Mouse (Mus musculus): Measurements from ENCODE around the gene Spon1. TPM values are rescaled to one million over a fixed set of nuclear protein-coding genes. Genes with fewer than 3 reads are reported as not detected.

Spon1 gene
- total and polyA plus RNA-seq, 2 experiments from 2014 or later, result 20.7 to 21.6 TPM

DNA sequence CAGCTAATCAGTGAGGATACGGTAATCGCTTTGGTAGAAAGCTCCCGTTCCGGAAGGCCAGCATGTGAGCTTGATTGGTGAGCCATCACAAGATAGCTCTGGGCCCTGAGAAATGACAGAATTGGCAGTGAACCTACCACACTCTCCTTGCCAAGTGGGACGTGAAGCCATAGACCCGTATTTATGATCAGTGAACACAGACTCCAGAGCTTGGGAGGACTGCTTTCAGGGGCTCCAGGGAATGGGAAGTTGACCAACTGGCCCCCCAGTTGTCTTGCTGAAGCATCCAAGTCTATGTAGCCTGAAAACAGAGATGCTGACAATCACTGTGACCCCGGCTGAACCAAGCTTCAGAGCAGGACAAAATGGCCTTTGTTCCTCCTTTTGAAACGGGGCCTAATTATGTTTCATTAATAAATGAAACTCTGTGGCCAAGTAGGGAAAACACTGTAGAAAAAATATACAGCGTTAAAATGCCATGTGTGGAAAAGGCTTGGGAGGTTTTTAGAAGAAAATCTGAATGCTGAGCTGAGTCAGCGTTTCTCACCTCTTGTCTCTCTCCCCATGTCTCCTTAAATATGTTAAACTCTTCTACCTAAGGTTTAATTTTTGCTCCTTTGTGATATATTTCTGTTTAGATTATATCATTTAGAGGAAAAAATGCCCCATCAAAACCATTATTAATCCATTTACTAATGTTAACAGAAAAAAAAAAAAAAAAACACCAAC is 220.8 kb downstream of the Spon1 start:
- Histone ChIP-seq H3K4me3 (ENCODE audit: low read depth, low read length) (no peak overlapping the region), H3K9me3 (replicated peaks; ENCODE audit: control insufficient read depth, low read length) (peaks cover 5% of the 10 kb centered on the region; the same call in 1 of the 2 replicates), H3K36me3 (replicated peaks; ENCODE audit: control insufficient read depth, insufficient read depth, low read length) (no peaks in the 10 kb centered on the region), H3K4me1 (ENCODE audit: control insufficient read depth, insufficient read depth) (no peaks in the 10 kb centered on the region), H3K9ac (replicated peaks; ENCODE audit: low read depth, low read length) (no peak overlapping the region), H3K27ac (ENCODE audit: low read depth) (no peak overlapping the region), H3K4me2 (ENCODE audit: low read depth, low read length) (no peak overlapping the region), H3K27me3 (ENCODE audit: control insufficient read depth, insufficient read depth, low read length) (no peaks in the 10 kb centered on the region)
- TF ChIP-seq EP300 (IDR thresholded peaks at IDR 0.05; ENCODE audit: low read depth), result no peak
- no peak for TF ChIP-seq CTCF (IDR thresholded peaks at IDR 0.05; ENCODE audit: low read depth)
- ATAC-seq (ENCODE audit: insufficient read depth, low read depth) (no peak), DNase-seq (ENCODE audit: low spot score) (no peak)
- WGBS, result 71% methylated on average over 10 of the region's 10 CpGs

- no peak for ATAC-seq (ENCODE audit: insufficient read depth, low read depth)
- Histone ChIP-seq H3K9ac (replicated peaks; ENCODE audit: low read depth, low read length) (no peak overlapping the region), H3K36me3 (replicated peaks; ENCODE audit: control insufficient read depth, insufficient read depth, low read length) (no peaks in the 10 kb centered on the region), H3K4me1 (ENCODE audit: control insufficient read depth, insufficient read depth) (no peaks in the 10 kb centered on the region), H3K9me3 (replicated peaks; ENCODE audit: control insufficient read depth, low read length) (peaks cover 5% of the 10 kb centered on the region; the same call in 1 of the 2 replicates), H3K27me3 (ENCODE audit: control insufficient read depth, insufficient read depth, low read length) (no peaks in the 10 kb centered on the region), H3K4me3 (ENCODE audit: low read depth, low read length) (no peak overlapping the region), H3K27ac (ENCODE audit: low read depth) (no peak overlapping the region), H3K4me2 (ENCODE audit: low read depth, low read length) (no peak overlapping the region)
- no peak for DNase-seq (ENCODE audit: low spot score)
- TF ChIP-seq CTCF (IDR thresholded peaks at IDR 0.05; ENCODE audit: low read depth), result no peak
- TF ChIP-seq EP300 (IDR thresholded peaks at IDR 0.05; ENCODE audit: low read depth), result no peak
Observed at GRCm38 (mm10) chr7:113988156-113988555, 222.4 kb downstream of the Spon1 start.

GRCm38 (mm10) chr7:113997675-113998354 is 232.0 kb downstream of the Spon1 start:
- no peak overlapping the region for H3K4me2 ChIP-seq (ENCODE audit: low read depth, low read length)
- no peaks in the 10 kb centered on the region for H3K4me1 ChIP-seq (ENCODE audit: control insufficient read depth, insufficient read depth)
- H3K36me3 ChIP-seq (replicated peaks; ENCODE audit: control insufficient read depth, insufficient read depth, low read length), result no peaks in the 10 kb centered on the region
- no peak for TF ChIP-seq EP300 (IDR thresholded peaks at IDR 0.05; ENCODE audit: low read depth)
- no peak for TF ChIP-seq CTCF (IDR thresholded peaks at IDR 0.05; ENCODE audit: low read depth)
- H3K27ac ChIP-seq (ENCODE audit: low read depth), result no peak overlapping the region
- WGBS, result 64% methylated on average over 7 of the region's 7 CpGs
- no peaks in the 10 kb centered on the region for H3K27me3 ChIP-seq (ENCODE audit: control insufficient read depth, insufficient read depth, low read length)
- no peaks in the 10 kb centered on the region for H3K9me3 ChIP-seq (replicated peaks; ENCODE audit: control insufficient read depth, low read length)
- no peak overlapping the region for H3K9ac ChIP-seq (replicated peaks; ENCODE audit: low read depth, low read length)
- H3K4me3 ChIP-seq (ENCODE audit: low read depth, low read length), result no peak overlapping the region
- ATAC-seq (ENCODE audit: insufficient read depth, low read depth) (no peak), DNase-seq (ENCODE audit: low spot score) (no peak)

DNA sequence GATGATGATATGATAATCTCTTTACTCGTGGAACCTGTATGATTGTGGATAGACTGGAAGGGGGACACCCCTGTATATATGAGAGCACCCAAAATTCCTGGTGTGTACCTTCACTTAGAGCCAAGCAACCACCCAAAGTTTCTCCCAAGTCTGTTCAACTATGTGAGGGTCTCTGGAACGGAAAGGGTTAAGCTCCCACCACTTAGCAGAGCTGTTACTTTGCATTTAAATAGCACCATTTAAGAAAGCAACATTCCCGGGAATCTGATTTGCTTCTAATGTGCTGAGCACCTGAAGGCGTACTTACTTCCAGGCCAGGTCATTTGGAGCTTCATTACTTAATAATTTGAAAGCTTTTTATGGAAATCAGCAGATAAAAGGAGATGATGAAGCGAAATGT is 238.4 kb downstream of the Spon1 start:
- 46% methylated on average over 5 of the region's 5 CpGs for WGBS
- no peak overlapping the region for H3K4me3 ChIP-seq (ENCODE audit: low read depth, low read length)
- no peak overlapping the region for H3K9ac ChIP-seq (replicated peaks; ENCODE audit: low read depth, low read length)
- H3K27me3 ChIP-seq (ENCODE audit: control insufficient read depth, insufficient read depth, low read length), result no peaks in the 10 kb centered on the region
- H3K9me3 ChIP-seq (replicated peaks; ENCODE audit: control insufficient read depth, low read length), result no peaks in the 10 kb centered on the region
- no peak overlapping the region for H3K4me2 ChIP-seq (ENCODE audit: low read depth, low read length)
- H3K4me1 ChIP-seq (ENCODE audit: control insufficient read depth, insufficient read depth), result peaks cover 5% of the 10 kb centered on the region; the same call in 1 of the 2 replicates
- DNase-seq (ENCODE audit: low spot score), result no peak
- H3K27ac ChIP-seq (ENCODE audit: low read depth), result no peak overlapping the region
- no peak for ATAC-seq (ENCODE audit: insufficient read depth, low read depth)
- H3K36me3 ChIP-seq (replicated peaks; ENCODE audit: control insufficient read depth, insufficient read depth, low read length), result no peaks in the 10 kb centered on the region
- TF ChIP-seq CTCF (IDR thresholded peaks at IDR 0.05; ENCODE audit: low read depth) (no peak), EP300 (IDR thresholded peaks at IDR 0.05; ENCODE audit: low read depth) (no peak)

- no peaks in the 10 kb centered on the region for H3K27me3 ChIP-seq (ENCODE audit: control insufficient read depth, insufficient read depth, low read length)
- no peaks in the 10 kb centered on the region for H3K9me3 ChIP-seq (replicated peaks; ENCODE audit: control insufficient read depth, low read length)
- peaks cover 5% of the 10 kb centered on the region; the same call in 1 of the 2 replicates for H3K4me1 ChIP-seq (ENCODE audit: control insufficient read depth, insufficient read depth)
- H3K36me3 ChIP-seq (replicated peaks; ENCODE audit: control insufficient read depth, insufficient read depth, low read length), result no peaks in the 10 kb centered on the region
- WGBS, result 70% methylated on average over 5 of the region's 5 CpGs
- ATAC-seq (ENCODE audit: insufficient read depth, low read depth), result no peak
- H3K4me2 ChIP-seq (ENCODE audit: low read depth, low read length), result no peak overlapping the region
- no peak overlapping the region for H3K4me3 ChIP-seq (ENCODE audit: low read depth, low read length)
- no peak for DNase-seq (ENCODE audit: low spot score)
- H3K9ac ChIP-seq (replicated peaks; ENCODE audit: low read depth, low read length), result no peak overlapping the region
- TF ChIP-seq EP300 (IDR thresholded peaks at IDR 0.05; ENCODE audit: low read depth), result no peak
- H3K27ac ChIP-seq (ENCODE audit: low read depth), result no peak overlapping the region
Observed at GRCm38 (mm10) chr7:114005499-114005898, 239.7 kb downstream of the Spon1 start.
